Mouse (Mus musculus) adrenal gland, adult 18-20 months (tissue): Measurements from ENCODE around the gene Schip1. TPM values are rescaled to one million over a fixed set of nuclear protein-coding genes. Genes with fewer than 3 reads are reported as not detected.

ENCODE experiments used
- DNase-seq, 2 experiments: peaks; one replicate each; pipeline ENCODE4 v3.0.0; 2021 to 2022; ENCODE audit warnings: low spot score in 2 of 2
- total RNA-seq, 2 experiments: library from RNA; stranded (reverse); gene quantifications; 1 replicate in 1 of 2; 2 replicates in 1 of 2; pipeline ENCODE4 v1.2.3; 2021

Schip1 gene
- total RNA-seq, 2 experiments from 2014 or later = 7.1 to 10.1 TPM

DNA sequence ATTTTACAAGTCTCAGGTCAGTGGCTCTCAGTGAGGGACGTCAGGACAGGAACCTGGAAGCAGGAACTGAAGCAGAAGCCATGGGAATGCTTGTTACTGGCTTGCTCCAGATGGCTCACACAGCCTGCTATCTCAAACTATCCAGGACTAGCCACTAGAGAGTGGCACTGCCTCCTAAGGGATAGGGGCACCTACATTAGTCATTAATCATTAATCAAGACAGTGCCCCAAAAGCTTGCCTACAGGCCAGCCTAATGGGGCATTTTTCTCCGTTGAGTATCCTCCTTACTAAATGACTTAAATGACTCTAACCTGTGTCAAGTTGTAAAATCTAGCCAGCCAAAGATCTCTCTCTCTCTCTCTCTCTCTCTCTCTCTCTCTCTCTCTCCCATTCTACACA lies 314.2 kb downstream of the Schip1 start:
- no peak for DNase-seq

DNA sequence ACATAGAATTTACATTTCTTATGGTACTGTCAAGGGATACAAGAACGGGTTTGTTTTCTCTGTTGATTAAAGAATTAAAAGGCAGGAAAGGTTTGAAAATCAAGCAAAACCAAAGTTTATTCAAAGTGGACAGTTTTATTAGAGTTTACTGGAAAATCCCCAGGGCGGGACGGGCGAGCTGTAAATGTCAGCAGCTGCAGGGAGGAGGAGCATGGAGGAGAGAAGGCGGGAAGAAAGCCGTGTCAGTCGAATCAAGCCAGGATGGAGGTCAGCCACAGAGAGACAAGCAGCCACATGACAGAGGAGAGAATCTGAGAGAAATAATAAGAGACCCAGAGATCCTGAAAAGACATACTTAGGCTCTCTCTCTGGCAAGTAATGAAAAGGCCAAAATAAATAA lies 314.6 kb downstream of the Schip1 start:
- DNase-seq = no peak

DNA sequence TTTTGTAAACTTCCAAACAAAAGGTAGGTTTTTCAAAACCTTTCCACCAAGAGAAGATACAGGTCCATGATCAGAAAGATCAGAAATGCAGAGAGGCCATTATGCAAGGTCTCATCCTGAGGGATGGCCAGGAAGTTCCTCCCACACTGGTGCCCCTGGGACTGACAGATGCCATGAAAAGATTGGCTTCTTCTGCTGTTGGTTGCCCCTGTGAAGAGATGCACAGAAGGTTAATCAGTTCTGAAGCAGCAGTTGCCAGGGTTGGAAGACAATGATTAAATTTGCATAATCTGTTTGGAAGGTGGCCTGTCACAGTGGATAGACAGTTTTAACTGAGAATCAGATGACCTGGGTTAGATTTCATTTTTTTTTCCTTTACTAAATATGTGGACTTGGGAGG lies 319.1 kb downstream of the Schip1 start:
- DNase-seq = no peak

DNA sequence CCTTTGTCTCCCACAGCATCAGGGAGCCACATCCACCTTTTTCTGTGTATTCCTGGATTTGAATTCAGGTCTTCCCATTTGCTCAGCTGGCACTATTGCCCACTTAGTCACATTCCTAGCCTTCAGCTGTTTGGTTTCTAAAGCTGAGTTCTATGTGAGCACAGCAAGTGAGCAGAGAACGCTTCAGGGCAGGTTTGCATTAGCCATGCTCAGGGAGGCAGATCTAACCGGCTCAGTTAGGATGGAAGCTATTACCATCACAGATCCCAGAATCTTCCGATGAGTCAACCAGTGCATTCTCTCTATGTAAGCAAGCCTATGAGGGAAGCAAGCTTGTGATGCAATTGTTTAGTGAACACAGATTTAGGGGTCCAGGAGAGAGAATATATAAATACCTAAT lies 320.9 kb downstream of the Schip1 start:
- DNase-seq = no peak

DNA sequence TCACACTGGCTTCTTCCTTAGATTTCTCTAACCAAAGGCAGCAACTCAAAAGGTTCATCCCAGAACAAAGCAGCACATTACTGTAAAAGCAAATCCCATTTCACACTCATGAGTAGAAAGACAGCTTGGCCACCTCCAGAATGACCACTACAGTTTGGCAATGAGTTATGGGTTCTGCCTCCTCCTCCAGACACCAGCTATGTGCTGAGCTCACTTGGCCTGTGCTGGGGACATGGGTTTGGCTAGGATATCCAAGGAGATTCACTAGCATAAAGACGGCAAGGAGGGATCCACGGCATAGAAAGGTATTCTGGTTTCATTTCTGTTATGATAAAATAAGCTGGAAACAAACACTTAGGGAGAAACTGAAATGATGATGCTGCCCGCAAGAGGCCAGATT lies 323.4 kb downstream of the Schip1 start:
- DNase-seq = no peak

DNA sequence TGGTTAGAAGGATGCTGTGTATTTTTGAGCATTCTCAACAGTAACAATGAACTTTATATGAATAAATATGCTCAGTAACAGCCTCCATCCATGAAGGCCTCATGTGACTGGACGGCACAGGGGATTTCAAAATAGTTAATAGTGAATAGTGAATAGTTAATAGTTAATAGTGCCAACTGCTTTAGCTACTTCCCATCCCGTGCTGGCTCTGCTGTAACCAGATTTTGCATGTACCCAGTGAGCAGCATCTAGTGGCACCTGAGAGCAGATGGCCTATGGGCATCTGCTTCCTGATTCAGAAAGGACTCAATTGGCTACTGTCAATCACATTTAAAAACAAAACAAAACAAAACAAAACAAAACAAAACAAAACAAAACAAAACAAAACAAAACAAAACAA lies 329.0 kb downstream of the Schip1 start:
- no peak for DNase-seq

DNA sequence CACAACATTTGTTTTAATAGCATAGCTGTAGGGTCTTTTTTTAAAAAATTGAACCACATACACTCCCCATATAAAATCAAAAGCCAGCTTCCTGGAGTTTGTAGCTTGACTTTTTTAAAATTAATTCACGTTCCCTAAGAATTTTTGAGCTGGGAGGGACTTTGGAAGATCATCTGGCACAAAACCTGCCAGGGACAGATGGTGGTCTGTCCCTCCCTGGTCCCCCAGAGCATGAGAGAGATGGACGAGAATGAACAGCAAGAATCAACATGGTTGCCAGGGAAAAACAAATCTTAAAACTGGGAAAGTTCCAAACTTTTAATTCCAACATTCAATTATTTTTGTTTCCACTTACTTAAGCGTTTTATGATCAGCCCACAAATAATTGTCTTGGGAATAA lies 334.1 kb downstream of the Schip1 start:
- no peak for DNase-seq

DNA sequence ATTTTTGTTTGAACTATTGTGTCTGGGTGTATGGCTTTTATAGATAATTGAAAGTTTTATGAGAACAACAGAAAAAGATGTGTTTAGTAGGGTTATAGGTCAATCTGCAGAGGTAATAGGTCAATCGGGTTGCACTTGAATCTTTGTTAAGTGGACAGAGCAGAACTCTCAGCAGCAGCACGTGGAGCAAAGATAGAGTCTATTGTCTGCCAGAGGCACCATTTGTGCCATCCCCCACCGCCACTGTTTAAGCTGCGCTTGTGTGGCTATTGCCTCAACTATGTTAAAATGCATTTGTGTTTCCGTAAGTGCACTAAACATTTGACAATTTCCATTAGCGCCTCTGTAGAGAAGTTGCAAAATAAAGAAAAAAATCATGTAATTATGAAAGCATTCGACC lies 335.5 kb downstream of the Schip1 start:
- DNase-seq = no peak

DNA sequence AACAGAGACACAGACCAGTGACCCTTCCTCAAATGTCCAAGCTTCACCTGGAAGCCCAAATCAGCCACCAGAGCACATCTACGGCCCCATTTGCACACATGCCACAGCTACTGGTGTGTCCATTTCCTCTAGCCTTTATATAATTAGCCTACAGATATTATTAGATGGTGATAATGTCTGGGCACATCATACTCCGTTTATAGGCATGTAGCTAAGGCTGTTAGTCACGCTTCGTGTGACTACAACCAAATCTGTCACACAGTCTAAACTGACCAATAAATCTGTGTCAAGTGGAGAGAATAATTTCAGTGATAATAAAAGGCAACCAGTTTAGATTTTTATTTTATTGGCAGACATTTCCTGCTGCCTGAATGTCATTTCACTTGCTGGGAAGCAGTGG lies 338.7 kb downstream of the Schip1 start:
- DNase-seq = no peak

DNA sequence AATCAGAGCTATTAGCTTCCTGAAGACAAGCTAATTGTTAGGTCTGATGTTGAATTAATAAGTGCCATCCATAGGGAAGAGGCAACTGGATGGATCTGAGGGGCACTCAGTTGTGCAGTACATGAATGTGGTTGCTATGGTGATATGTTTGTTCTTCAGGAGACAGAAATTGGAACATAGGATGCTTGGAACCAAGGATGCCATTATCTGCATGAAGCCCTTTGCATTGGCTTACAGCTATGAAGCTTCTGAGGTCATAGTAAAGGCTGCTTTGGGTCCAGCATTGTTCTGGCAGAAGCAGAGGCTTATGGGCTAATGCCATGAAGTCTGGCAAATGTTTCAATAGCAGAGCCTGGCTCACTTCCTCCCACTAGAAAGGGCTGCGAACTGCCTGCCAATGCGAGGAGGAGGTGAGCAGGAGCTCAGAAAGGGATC lies 339.2 kb downstream of the Schip1 start:
- no peak for DNase-seq

DNA sequence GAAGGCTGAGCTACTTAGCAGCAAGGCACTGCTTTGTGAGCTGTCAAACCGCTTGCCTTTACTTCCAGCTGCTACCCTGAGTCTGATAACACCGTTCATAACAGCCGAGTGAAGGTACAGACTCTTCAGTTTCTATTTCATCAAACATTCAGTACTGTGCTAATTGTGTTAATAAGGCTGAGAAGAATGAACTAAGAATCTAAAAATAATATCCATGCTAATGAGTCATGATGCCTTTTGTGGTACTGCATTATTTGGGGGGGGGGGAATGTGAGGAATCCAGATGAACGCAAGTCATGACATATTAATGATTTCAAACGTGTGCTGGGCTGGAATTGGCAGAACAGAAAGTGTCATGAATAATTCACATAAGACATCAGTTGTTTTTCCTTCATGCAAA lies 341.1 kb downstream of the Schip1 start:
- no peak for DNase-seq

DNA sequence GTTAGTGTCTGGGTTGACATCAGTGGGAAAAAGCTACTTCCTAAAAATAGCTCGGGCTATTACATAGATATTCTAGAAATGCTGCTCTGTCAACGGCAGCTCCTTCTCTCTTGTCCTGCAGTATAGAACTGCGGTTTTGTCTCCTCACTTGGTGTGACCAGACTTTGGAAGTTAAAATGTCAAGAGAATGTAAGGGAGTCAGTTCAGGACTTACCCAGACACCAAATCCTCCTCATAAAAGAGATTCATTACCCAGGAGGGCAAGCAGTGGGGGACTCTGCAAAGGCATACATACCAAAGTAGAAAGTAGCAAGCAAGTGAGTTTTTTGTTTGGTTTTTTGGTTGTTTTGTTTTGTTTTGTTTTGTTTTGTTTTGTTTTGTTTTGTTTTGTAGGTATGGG lies 347.7 kb downstream of the Schip1 start:
- DNase-seq = no peak

DNA sequence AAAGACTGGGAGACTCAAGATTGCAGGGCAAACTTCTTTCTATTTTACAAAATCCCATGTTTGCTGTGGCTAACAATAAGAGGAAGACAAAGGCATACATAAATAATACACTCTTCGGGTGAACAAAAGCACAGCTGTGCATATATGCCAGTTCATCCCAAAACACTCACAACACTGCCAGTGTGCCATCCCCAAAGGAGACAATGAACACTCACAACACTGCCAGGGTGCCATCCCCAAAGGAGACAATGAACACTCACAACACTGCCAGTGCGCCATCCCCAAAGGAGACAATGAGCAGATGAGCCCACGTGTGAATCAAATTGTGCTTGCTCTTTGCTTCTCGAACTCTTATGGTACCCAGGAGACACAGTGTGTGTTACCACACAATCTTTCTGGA lies 355.2 kb downstream of the Schip1 start:
- no peak for DNase-seq

DNA sequence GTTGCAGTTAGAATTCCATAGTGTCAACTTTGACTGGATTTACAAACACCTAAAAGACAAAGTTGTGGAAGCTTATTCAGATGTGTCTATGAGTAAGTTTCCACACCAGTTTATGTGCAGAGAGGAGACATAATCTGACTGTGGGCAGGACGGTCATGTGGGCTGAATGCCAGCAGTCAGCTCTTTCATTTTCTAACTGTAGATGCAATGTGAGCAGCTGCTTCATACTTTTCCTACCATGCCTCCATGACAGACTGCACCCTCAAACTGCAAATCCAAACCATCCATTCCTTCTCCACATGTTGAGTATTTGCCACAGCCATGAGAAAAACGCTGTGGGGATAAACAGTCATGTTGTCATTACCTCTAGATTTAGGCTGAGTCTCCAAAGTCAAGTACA lies 356.3 kb downstream of the Schip1 start:
- DNase-seq = no peak

DNA sequence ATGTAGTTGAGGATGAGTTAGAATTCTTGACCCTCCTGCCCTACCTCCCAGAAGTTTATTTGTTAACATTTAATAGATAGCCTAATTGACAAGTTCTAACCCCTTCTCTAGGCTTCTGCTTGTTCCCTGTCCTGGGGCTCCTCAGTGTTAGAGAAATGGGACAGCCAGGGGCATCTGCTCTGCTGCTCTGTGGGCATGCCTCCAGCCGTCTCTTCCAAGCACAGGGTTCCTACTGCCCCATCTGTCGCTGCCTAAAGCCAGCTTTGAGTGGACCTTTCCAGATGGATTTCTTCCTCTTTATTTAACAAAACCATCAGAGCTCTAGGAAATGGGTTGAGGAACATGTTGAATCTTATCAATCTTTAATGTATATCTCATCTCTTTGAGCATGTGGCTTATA lies 357.2 kb downstream of the Schip1 start:
- no peak for DNase-seq

DNA sequence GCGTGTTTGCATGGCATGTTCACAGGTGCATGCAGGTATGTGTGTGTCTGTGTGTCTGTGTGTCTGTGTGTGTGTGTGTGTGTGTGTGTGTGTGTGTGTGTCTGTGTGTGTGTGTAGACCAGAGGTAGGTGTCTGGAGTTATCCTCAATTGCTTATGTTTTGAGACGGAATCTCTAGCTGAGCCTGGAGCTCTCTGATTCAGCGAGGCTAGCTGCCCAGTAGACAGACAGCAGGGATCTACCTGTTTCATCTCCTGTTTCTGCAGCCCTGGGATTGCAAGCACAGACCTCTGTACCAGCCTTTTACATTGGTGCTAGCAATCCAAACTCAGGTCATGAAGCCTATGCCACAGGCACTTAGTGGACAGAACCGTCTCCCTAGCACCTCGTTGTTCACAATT lies 363.5 kb downstream of the Schip1 start:
- DNase-seq = no peak

DNA sequence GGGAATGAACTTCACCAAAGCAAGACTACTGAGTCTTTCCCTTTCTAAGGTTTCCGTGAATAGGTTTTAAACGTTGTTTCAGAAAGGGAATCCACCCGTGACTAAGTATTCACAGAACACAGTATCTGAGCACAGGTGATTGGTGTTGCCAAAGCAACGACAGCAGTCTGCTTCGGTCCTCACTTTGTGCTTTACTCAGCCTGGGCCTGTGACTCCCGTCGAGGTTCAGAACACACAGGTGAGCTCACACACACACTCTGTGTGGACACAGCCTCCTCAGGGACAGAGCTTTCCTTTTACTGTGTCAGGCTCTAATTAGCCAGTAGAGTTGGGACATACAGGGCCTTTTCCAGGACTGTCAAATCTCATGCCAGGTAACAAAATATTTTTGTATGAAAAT lies 369.8 kb downstream of the Schip1 start:
- no peak for DNase-seq

DNA sequence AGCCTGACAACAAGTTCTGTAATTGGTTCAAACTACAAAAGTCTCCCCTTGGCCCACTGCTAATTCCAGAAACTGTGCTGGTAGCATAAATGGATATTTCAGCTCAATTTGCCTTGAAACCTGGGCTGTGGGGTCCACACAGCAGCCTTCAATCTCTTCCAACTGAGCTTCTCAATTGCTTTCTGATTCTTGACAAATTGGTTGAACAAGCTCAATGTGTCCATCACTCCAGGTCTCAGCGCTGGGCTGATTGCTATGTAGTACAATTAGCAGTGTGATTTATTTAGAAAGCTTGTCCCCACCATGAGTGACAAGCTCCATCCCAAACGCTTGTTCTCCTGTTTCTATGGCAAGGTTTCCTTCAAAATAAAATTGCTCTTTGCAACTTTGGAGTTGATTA lies 370.3 kb downstream of the Schip1 start:
- no peak for DNase-seq

DNA sequence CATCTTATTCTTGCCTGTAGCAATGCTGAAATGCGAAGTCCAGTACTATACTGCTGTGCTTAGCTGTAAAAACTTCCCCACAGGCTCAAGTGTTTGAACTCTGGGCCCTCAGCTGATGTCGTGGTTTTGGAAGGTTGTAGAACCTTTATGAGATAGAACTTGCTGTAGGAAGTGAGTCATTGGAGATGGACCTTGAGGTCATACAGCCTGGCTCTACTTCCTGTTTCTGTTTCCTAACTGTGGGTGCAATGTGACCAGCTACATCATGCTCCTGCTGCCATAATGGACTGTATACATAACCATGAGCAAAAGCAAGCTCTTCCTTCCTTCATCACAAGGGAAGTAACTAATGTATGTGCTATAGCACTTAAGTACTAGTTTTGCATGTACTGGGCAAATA lies 383.9 kb downstream of the Schip1 start:
- no peak for DNase-seq

DNA sequence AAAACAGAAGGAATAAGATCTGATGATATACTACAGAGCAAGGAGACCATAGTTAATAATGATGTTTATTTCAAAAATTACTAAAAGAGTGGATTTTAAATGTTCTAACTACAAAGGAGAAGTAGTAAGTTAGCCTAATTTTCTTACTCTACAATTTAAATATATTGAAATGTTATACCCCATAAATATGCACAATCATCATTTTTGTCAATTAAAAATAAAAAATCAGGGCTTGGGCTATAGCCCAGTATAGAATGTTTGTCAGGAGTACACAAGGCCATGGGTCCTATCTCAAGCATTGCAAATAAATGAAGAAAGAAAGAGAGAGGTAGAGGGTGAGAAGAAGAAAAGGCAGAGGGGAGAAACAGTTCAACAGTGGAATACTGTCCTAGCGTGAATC lies 387.0 kb downstream of the Schip1 start:
- DNase-seq = no peak

DNA sequence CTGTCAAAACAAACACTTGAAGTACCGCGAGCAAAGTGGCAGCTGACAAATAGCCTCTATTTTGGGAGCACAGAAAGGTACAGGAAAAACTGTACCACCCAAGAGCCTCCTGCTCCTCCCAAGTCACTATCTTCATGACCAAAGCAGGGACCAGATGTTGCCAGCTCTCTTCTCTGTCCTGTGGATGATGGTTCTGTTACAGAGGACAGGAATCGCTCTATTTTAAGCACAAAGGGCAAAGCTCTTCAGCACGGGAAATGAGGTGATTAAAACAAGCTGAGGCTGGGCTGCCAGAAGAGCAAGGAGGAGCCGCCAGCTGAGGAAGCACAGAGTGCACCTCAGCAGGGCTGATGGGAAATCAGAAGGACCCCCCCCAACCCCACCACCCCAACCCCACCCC lies 388.7 kb downstream of the Schip1 start:
- DNase-seq = no peak

DNA sequence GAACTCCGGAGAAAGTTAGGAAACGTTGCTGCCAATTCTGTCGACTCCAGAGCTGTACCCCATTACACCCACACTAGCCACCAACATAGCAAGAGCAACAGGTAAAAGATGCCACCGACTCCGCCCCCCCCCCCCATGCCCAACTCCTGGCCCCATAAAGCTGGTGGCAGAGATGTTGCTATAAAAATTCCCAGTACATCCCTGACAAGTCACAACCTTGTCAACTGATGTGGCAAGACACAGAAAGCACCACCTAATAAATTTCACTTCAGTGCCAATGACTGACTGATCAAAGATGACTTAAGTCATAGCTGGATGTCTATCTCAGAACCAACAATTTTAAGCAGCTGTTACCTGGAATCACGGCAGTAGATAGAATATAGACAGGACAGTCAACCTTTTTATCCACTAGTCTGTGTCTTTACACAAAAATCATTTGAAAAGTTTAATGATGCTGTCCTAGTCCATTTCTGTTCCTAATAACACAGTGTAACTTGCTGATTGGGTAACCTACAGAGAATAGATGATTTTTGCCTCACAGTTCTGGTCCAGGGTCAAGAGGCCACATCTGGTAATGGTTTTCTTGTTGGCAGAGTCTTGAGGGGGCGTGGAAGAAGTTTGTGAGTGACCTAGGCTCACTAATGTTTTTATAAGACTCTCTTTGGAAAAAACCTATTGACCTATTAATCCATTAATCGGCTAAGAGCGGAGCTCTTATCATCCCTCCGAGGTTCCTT lies 389.3 kb downstream of the Schip1 start:
- no peak for DNase-seq

DNA sequence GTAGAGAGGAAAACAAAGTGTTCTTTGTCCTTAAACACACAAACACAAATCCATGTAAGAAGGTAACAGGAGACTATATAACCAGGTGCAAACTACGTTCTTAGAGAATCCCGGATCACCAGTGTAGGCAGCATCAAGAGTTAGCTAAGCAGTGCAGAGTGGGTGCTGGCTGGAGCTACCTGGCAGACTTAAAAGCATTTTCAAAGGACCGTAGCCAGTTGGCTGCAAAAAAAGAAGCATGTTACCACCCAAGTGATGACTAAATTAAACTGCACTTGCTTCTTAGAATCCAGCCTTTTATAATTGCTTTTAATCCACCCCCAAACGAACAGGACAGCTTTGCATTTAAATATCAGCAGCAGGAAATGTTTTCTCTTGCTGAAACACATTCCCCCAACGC lies 402.0 kb downstream of the Schip1 start:
- no peak for DNase-seq
